Mouse (Mus musculus) limb, embryonic 15.5 days (tissue): Measurements from ENCODE around the gene Ciapin1. TPM values are rescaled to one million over a fixed set of nuclear protein-coding genes. Genes with fewer than 3 reads are reported as not detected.

Experiments
- ATAC-seq: fragments of 200-750 bp; cut with Nextera tagmentation; 2 replicates; pipeline ENCODE4 v1.8.0; 2017; ENCODE audit warnings: low read depth, moderate TSS enrichment; ENCODE audit not compliant: insufficient number of reproducible peaks, low FRiP score, low TSS enrichment
- H3K27ac ChIP-seq: fragments of 300-500 bp; sonication (generic); 2 replicates; pipeline ENCODE4 v1.5.1; 2015; ENCODE audit warnings: moderate library complexity, mild to moderate bottlenecking, inconsistent platforms
- H3K27me3 ChIP-seq: fragments of 300-500 bp; sonication (generic); 2 replicates; pipeline ENCODE4 v1.6.1; 2015; ENCODE audit warnings: inconsistent platforms
- H3K36me3 ChIP-seq: fragments of 300-500 bp; sonication (generic); 2 replicates; pipeline ENCODE4 v1.6.1; 2015; ENCODE audit warnings: inconsistent platforms
- H3K4me1 ChIP-seq: fragments of 300-500 bp; sonication (generic); 2 replicates; pipeline ENCODE4 v1.6.1; 2015; ENCODE audit warnings: inconsistent platforms
- H3K4me2 ChIP-seq: fragments of 300-500 bp; sonication (generic); 2 replicates; pipeline ENCODE4 v1.6.1; 2015; ENCODE audit warnings: mild to moderate bottlenecking, inconsistent platforms
- H3K4me3 ChIP-seq: fragments of 300-500 bp; sonication (generic); 2 replicates; pipeline ENCODE4 v1.5.1; 2015; ENCODE audit warnings: mild to moderate bottlenecking, inconsistent platforms
- H3K9ac ChIP-seq: fragments of 300-500 bp; sonication (generic); 2 replicates; pipeline ENCODE4 v1.6.1; 2015; ENCODE audit warnings: inconsistent platforms
- H3K9me3 ChIP-seq: fragments of 300-500 bp; sonication (generic); 2 replicates; pipeline ENCODE4 v1.6.1; 2016; ENCODE audit warnings: inconsistent platforms
- WGBS: fragments of 180-500 bp; shearing (Covaris S2); methylation state at CpG from one replicate; pipeline ENCODE4 v1.1.7; 2015; 5-methylcytosine and 5-hydroxymethylcytosine counted together
- polyA plus RNA-seq: library from polyadenylated mRNA; unstranded; fragments of >200 nt; fragmentation: Nextera tagmentation; extraction: Ambion mirVana; gene quantifications from 2 replicates; pipeline ENCODE4 v1.2.1, GENCODE M21; 2015

Ciapin1 gene
- polyA plus RNA-seq, 1 experiment from 2014 or later = 82.8 TPM

DNA sequence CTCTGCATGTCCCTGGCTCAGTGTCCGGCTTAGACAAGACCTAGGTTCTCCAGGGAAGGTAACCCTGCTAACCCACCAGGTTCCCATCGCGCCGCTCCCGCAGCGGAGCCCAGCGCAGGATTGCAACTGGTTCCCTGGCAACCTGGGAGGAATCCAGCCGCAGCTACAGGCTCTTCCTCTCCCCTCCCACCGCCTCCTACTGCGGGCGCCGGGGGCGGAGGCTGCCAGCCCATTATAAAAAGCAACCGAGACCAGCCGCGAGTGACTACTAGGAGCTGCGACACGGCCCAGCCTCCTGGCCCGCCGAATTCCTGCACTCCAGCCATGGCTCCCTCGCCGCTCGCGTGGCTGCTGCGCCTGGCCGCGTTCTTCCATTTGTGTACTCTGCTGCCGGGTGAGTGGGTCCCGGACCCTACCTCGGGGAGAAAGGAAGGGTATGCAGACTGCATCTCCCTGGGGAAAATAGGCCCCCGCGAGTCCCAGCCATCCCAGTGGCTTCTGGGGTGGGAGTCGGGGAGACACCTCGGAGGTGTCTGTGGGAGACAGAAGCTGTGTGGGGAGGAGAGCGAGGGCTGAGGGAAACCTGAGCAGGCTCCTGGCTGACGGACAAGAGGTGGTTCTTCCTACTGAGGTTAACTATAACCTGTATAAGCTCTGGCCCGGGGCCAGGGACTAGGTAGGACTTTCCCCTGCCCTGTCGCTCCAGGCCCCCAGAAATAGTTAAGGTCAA is 66.1 kb downstream of the Ciapin1 start, which contains the start of gene Cx3cl1:
TSS of gene Cx3cl1 (plus strand) at position 69 of the 730 bp plus-strand sequence.
- peak within 1 kb of the TSS; percentile 51 for H3K4me3 ChIP-seq
- WGBS = under 1% methylated on average over 38 of the region's 38 CpGs
- peaks cover 28% of the 10 kb centered on the region; the same call in 1 of the 2 replicates for H3K27me3 ChIP-seq
- H3K4me1 ChIP-seq = peaks cover 27% of the 10 kb centered on the region
- H3K36me3 ChIP-seq = no peaks in the 10 kb centered on the region
- H3K9me3 ChIP-seq = no peaks in the 10 kb centered on the region
- H3K9ac ChIP-seq = peak within 1 kb of the TSS; percentile 37
- peak within 1 kb of the TSS; percentile 60 for H3K27ac ChIP-seq
- ATAC-seq = peak; percentile 66; the same call in 1 of the 2 replicates
- peak within 1 kb of the TSS; percentile 94 for H3K4me2 ChIP-seq

DNA sequence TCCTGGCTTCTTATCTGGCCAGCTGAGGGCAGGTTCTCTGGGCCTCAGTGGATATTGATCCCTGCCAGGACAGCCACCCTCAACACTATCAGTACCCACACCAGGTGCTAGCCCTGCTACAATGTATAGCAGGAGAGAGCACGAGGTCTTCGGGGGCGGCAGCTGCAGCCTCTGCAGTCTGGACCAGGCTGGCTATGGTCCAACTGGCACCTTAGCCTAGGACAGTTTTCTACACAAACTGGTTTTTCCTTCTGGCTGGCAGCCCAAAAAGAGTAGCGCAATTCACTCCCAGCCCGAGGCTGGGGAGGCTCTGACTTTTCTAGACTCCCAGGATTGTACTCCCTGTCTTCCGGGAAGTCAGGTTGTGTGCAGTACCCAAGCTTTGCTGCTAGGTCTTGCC is 67.2 kb downstream of the Ciapin1 start:
- Histone ChIP-seq H3K4me3 (no peak overlapping the region), H3K4me2 (0 out of 2 replicates have a peak overlapping the region, but pooled peaks have one; percentile 94), H3K27ac (peak overlapping the region; percentile 60), H3K9ac (no peak overlapping the region), H3K36me3 (no peaks in the 10 kb centered on the region), H3K27me3 (peaks cover 28% of the 10 kb centered on the region; the same call in 1 of the 2 replicates), H3K9me3 (no peaks in the 10 kb centered on the region), H3K4me1 (peaks cover 27% of the 10 kb centered on the region)
- ATAC-seq = no peak
- WGBS = 28% methylated on average over 6 of the region's 6 CpGs

Other genes starting within 250 kb of the Ciapin1 start
- gene Rspry1, start 236.4 kb downstream of the Ciapin1 start, polyA plus RNA-seq = 35.3 and 36.7 TPM in 2 replicates
- gene Fam192a, start 236.4 kb downstream of the Ciapin1 start, polyA plus RNA-seq = 61.9 and 64.4 TPM in 2 replicates
- gene Arl2bp, start 171.8 kb downstream of the Ciapin1 start, polyA plus RNA-seq = 99.7 and 106 TPM in 2 replicates
- gene Pllp, start 142.1 kb downstream of the Ciapin1 start, polyA plus RNA-seq = 17.3 and 18.9 TPM in 2 replicates
- not detected in 2 replicates for gene Ccl22, start 92.8 kb downstream of the Ciapin1 start, polyA plus RNA-seq
- 9.3 and 12.0 TPM in 2 replicates for gene Cx3cl1, start 66.3 kb downstream of the Ciapin1 start, polyA plus RNA-seq
- not detected in 2 replicates for gene Ccl17, start 27.9 kb downstream of the Ciapin1 start, polyA plus RNA-seq
- gene Coq9, start within 50 bp of the Ciapin1 start, polyA plus RNA-seq = 74.6 and 81.5 TPM in 2 replicates
- 121 and 122 TPM in 2 replicates for gene Polr2c, start 19.1 kb upstream of the Ciapin1 start, polyA plus RNA-seq
- gene Dok4, start 38.0 kb upstream of the Ciapin1 start, polyA plus RNA-seq = 28.2 and 32.1 TPM in 2 replicates
- 39.5 and 41.8 TPM in 2 replicates for gene Ccdc102a, start 79.7 kb upstream of the Ciapin1 start, polyA plus RNA-seq
- 0.22 TPM in 1 of 2 replicates, not detected in the other for gene Adgrg5, start 85.3 kb upstream of the Ciapin1 start, polyA plus RNA-seq
- gene Adgrg1, start 136.4 kb upstream of the Ciapin1 start, polyA plus RNA-seq = 23.2 and 25.0 TPM in 2 replicates
- gene Adgrg3, start 179.3 kb upstream of the Ciapin1 start, polyA plus RNA-seq = 3.6 and 3.7 TPM in 2 replicates
- 0.09 TPM in 1 of 2 replicates, not detected in the other for gene Drc7, start 216.7 kb upstream of the Ciapin1 start, polyA plus RNA-seq
- gene Katnb1, start 242.8 kb upstream of the Ciapin1 start, polyA plus RNA-seq = 21.1 and 24.7 TPM in 2 replicates